Mouse (Mus musculus): Measurements from ENCODE around the gene Gart.

Gart gene

DNA sequence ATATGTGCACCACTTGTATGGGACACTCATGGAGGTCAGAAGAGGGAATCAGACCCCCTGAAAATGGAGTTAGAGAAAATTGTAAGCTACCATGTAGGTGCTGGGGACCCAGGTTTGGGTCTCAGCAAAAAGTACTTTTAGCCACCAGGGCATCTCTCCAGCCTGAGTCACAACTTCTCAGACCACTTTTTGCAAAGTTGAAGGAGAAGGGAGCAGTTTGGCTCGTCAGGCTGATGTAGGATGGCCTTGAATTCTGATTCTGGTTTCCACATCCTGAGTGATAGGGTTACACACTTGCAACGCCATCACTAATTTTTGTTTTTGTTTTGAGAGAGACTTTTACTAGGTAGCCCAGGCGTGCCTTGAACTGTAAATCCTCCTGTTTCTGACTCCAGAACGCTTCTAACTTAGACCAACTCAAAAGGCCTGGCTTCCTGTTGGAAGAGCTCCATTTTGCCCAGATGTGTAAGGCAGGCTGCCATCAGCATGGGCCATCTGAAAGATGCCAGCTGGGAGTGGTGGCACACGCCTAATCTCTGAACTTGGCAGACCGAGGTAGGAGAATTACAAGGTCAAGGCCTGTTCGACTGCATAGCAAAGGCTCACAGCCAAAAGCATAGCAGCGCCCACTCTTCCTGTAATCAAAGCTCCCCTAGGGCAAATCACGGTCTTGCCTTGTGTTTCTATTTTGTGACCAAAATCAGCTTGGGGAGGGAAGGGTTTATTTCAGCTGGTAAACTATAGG, 37.1 kb downstream of the Gart start:
- peak; percentile 49 for DNase-seq (ENCODE audit: low read depth, low spot score)

DNA sequence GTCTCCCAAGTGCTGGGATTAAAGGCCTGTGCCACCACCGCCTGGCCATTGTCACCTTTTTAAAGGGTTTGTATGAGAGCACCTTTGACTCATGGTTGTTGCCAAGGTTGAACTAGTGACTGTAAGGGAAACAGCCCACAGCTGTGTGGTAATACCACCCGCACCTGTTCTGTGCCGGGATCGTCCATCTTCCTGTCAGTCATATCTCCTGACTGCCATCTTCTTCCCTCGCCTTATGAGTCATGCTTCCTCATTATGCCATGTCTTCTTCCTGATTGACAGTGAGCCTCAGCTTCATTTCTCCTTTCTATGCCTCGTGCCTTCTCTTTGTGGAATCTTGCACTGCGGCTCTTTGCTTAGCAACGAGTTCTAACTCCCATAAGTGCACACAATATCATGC, 39.8 kb downstream of the Gart start:
- DNase-seq (ENCODE audit: low read depth, low spot score) = peak; percentile 49

DNA sequence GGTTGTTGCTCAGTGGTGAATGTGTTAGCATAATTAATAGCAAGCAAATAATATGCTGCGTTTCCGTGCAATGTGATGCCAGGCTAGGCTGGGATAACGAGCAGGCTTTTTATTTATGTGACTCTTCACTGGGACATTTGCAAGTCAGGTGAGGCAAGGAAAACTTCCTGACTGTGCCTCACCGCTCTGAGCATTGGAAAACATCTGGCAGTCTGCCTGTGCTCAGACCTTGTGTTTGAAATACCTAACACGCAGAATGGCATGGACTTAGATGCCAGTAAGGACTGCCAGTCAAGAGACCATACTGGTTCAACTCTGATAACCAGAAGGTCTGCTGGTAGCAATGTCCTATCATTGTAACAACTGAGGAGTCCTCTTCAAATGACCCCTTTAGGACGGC, 41.6 kb downstream of the Gart start:
- DNase-seq (ENCODE audit: low read depth, low spot score) = no peak

DNA sequence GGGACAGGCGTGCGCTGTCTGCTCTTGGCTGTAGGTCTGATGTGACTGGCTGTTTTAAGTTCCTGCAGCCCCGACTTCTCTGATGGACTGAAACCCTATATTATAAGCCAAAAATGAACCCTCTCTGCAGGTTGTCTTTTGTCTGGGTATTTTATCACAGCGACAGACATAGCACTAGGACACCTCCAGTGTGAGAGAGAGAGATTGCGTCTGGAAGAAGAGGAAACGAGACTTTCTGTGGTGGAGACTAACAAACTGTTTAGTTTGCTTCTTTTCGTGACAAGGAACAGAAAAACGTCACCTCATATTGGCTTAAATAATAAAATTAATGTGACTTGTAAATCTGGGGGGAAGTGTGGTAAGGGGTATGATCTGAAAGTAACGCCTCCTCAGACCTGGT, 45.1 kb downstream of the Gart start:
- no peak for DNase-seq (ENCODE audit: low read depth, low spot score)

GRCm38 (mm10) chr16:91601081-91601480, 45.7 kb downstream of the Gart start:
- DNase-seq (ENCODE audit: low read depth, low spot score) = no peak

DNA sequence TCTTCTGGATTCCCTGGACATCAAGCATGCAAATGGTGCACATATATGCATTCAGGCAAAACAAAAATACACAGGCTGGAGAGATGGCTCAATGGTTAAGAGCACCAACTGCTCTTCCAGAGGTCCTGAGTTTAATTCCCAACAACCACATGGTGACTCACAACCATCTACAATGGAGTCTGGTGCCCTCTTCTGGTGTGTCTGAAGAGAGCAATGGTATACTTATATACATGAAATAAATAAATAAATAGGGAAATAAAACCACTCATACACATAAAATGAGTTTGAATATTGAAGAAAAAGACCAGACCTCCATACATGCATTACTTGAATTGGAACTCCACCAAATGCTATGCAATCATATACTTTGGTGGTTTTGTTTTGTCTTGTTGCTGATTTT, 47.5 kb downstream of the Gart start:
- DNase-seq (ENCODE audit: low read depth, low spot score) = no peak

DNA sequence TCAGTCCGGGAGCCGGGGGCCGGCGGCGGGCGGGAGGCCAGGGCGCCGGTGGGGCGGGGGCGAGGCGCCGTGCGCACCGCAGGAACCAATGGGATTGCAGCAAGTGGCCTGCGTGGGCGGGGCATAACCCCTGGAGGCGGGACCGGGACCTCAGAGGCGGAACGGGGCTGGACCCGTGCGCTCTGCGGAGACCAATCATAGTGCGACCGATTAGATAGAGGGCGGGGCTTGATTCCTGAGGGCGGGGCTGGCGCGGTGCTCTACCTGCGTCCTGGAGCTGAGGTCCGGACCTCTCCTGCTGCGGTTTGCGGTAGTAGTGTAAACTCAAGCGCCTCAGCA, 49.1 kb downstream of the Gart start, which contains the start of gene Tmem50b:
TSS of gene Tmem50b (minus strand) at position 129 of the 339 bp plus-strand sequence.
- DNase-seq (ENCODE audit: low read depth, low spot score) = peak; percentile 99

GRCm38 (mm10) chr16:91596779-91597671, 49.7 kb downstream of the Gart start:
- DNase-seq (ENCODE audit: low read depth, low spot score) = peak; percentile 48

GRCm38 (mm10) chr16:91596397-91596778, 50.4 kb downstream of the Gart start:
- no peak for DNase-seq (ENCODE audit: low read depth, low spot score)

DNA sequence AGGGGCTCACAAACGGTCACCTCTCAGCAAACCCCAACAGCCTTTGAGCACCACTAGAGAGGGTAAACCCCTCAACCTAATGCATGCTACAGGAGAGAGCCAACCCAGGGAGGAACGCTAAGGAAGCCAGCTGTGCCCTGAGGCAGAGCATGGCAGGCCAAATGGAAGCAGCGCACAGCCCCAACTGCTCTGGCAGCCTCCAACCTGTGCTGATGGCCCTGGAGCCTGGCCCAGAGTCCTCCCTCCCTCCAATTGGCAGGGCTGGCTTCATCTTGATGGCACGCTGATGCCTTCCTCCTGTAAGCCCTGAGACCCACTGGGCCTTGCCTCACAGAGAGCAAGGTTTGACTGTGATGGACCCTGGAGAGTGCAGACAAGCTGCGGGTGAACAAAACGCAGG, 51.7 kb downstream of the Gart start:
- peak; percentile 81 for DNase-seq (ENCODE audit: low read depth, low spot score)

GRCm38 (mm10) chr16:91593262-91593661, 53.5 kb downstream of the Gart start:
- DNase-seq (ENCODE audit: low read depth, low spot score) = no peak

DNA sequence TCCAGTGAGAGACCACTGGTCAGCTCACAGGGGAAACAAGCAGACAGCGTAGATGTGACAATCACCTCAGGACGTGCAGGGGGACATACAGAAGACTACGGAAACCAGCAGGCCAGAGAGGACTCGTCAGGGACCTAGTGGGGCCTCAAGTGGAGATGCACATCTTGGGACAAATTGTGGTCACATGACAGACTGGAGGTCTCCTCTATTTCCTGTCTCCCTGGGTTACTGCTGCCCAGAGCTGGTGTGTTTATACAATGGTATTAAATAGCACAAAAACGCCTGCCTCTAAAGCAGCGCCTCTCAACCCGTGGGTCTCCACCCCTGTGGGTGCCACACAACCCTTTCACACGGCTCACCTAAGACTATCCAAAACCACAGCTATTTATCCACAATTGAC, 54.6 kb downstream of the Gart start:
- no peak for DNase-seq (ENCODE audit: low read depth, low spot score)

DNA sequence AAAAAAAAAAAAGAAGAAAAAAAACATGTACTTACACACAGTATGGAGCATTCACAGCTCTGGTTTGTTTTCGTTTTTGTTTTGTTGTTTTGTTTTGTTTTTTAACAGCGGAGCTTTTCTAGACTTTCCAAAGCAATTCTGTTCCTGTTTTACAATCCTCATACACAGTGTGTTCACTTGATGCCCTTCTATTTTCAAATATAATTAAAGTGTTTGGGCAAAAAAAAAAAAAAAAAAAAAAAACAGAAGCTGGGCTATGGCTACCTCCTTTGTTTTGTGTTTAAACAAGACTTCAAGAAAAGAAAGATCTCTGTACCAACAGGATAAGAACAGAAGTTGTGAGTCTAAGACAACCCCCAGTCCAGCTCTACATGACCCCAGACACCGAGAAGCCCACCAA, 58.0 kb downstream of the Gart start:
- no peak for DNase-seq (ENCODE audit: low read depth, low spot score)

DNA sequence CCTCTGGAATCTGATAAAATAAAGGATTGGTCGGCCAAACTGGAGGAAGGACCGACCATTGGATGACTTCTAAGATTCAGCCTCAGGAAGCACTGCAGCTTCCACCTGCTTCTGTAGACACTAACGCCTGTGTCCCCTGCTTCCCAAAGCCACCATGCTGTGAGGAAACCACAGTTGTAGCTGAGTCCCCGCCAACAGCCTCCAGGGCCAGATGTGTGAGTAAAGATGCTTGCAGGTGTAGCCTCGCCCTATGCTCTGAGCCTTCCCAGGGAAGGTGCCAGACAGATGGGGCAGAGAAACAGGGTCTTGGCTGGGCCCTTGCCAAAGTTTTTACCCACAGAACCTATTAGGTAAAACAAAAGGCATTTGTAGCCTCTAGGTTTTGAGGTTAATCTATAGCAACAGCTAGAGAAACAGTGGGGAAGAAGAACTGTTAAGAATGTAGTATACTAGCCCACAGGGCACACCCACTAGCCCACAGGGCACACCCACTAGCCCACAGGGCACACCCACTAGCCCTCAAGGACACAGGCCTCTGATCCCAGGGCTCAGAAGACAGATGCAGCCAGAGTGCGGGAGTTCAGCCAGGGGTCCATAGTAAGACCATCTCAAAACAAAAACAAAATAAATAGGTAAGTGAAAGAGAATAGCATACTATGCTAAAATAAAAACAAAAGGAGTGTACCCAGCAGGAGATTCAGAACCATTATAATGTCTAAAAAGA, 58.9 kb downstream of the Gart start:
- DNase-seq (ENCODE audit: low read depth, low spot score) = no peak

DNA sequence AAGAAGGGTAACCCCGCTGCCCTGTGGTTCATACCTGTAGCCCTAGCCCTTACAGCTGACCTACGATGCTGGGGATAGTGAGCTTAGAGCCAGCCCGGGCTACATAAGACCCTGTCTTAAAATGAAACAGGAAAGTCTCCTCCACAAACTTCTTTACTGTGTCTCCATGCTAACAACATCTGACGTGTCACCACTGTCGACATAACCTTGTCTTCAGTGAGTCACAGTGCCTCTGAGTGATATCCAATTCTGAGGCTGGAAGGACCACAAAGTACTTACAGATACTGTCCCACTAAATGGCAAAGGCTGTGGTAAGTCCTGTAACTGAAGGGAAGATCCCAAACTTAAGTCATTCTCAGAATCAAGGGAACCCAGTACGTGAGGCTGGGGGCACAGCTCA, 60.5 kb downstream of the Gart start:
- DNase-seq (ENCODE audit: low read depth, low spot score) = no peak

DNA sequence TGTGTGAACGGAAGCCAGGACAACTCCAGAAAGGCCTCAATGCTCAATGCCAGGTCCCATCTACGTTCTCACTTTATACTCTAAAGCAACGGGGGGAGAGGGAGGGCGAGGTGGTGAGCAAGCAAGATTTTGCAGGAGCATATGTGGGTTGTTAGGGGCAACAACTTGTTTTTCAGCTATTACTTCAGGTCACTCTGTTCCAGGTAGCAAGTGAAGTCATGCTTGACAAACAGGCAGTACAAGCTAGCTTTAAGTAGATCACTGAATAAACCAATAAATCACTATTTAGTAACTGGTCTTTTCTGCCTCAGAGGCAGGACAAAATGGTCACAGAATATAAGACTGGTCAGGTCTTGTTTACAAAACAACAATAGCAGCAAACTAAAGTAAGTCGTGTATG, 61.1 kb downstream of the Gart start:
- DNase-seq (ENCODE audit: low read depth, low spot score) = no peak

- DNase-seq (ENCODE audit: low read depth, low spot score) = peak; percentile 49
These were observed 64.4 kb downstream of the Gart start for GRCm38 (mm10) chr16:91582307-91582706.

DNA sequence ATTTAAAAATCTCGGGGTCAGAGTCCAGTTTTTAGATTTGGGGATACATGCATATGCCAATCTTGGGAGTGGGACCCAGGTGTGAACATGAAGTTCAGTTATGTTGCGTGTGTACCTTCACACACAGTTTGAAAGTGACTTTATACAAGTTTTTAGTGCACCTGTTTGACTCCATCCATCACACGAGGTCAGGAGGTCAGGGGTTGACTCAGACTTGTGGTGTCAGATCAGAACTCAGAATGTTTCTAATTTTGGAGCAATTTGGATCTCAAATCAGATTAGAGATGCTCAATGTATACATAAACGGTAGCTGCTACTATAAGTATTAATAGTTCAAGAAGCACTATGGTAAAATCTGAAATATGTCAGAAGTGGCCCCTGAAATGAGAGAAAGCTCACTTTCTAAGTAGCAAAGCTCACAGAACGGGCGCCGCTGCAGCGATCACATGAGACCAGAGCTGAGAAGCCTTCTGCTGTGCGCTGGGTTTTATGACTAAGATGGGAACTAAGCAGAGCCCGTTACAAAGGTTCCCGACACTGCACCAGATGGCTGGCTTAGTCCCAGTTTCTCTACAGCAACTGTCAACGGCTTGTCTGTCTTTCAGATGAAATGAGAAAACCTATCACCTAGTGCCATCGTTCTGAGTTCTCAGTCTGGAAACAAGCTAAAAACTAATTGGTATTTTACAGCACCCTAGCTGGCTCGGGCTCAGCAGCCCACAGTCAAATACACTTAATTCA, 67.6 kb downstream of the Gart start:
- DNase-seq (ENCODE audit: low read depth, low spot score) = peak; percentile 83

DNA sequence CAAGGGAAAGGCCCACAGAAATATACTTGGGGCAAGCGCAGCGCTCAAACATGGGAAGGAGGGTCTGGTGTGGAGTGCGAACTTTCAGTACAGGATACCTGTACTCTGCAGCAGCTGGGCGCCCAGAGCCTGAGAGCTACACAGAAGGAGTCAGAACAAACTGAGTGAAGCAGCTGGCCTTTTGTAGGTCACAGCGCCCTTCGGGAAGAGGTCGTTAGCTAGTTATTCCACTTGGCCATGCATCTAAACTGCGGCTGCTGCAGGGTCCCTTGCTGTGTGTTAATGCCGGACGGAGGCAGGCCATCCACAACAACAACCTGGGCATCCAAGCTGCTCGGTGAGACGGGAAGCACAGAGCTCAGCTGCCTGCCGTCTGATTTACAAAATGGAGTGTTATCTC, 71.6 kb downstream of the Gart start:
- DNase-seq (ENCODE audit: low read depth, low spot score) = no peak

Data from brain, adult 2 months (tissue).